Mouse (Mus musculus) bone marrow macrophage, adult 2 months (primary cell): Measurements from ENCODE around the gene Mapk14.

ENCODE experiments used
- CTCF ChIP-seq: IDR thresholded peaks from 2 replicates; pipeline ENCODE4 v1.5.1; 2012; ENCODE audit warnings: low read depth, mild to moderate bottlenecking, low read length, moderate library complexity
- POLR2A ChIP-seq: IDR thresholded peaks from 2 replicates; pipeline ENCODE4 v1.6.1; 2012; ENCODE audit warnings: mild to moderate bottlenecking, low read depth, low read length, borderline replicate concordance

- TF ChIP-seq CTCF (no peak), POLR2A (no peak)
These were observed 52.2 kb downstream of the Mapk14 start for GRCm38 (mm10) chr17:28743145-28743866.
